Mouse (Mus musculus) forebrain, embryonic 15.5 days (tissue): ENCODE results near the gene Bcl7c. TPM values are rescaled to one million over a fixed set of nuclear protein-coding genes. Genes with fewer than 3 reads are reported as not detected.
"Not testable (repeated sequence)": the region's sequence is repeated elsewhere in the genome, so short reads cannot be mapped to it uniquely, and the experiment has no call there.

Experiments
- ATAC-seq: fragments of 200-750 bp; cut with Nextera tagmentation; replicated peaks from 2 replicates; pipeline ENCODE4 v1.8.0; 2017; ENCODE audit warnings: mild to moderate bottlenecking, moderate TSS enrichment, moderate library complexity
- H3K27ac ChIP-seq: fragments of 300-500 bp; sonication (generic); replicated peaks from 2 replicates; pipeline ENCODE4 v1.5.1; 2015; ENCODE audit warnings: mild to moderate bottlenecking, inconsistent platforms
- H3K27me3 ChIP-seq: fragments of 300-500 bp; sonication (generic); 2 replicates; pipeline ENCODE4 v1.6.1; 2015; ENCODE audit warnings: inconsistent platforms
- H3K36me3 ChIP-seq: fragments of 300-500 bp; sonication (generic); 2 replicates; pipeline ENCODE4 v1.6.1; 2015; ENCODE audit warnings: mild to moderate bottlenecking, inconsistent platforms
- H3K4me1 ChIP-seq: fragments of 300-500 bp; sonication (generic); 2 replicates; pipeline ENCODE4 v1.6.1; 2015; ENCODE audit warnings: inconsistent platforms
- H3K4me2 ChIP-seq: fragments of 300-500 bp; sonication (generic); replicated peaks from 2 replicates; pipeline ENCODE4 v1.6.1; 2015; ENCODE audit warnings: mild to moderate bottlenecking, inconsistent platforms
- H3K4me3 ChIP-seq: fragments of 300-500 bp; sonication (generic); 2 replicates; pipeline ENCODE4 v1.5.1; 2015; ENCODE audit warnings: mild to moderate bottlenecking, inconsistent platforms
- H3K9ac ChIP-seq: fragments of 300-500 bp; sonication (generic); replicated peaks from 2 replicates; pipeline ENCODE4 v1.6.1; 2015; ENCODE audit warnings: mild to moderate bottlenecking, inconsistent platforms
- H3K9me3 ChIP-seq: fragments of 300-500 bp; sonication (generic); 2 replicates; pipeline ENCODE4 v1.6.1; 2016; ENCODE audit warnings: inconsistent platforms
- WGBS: fragments of 180-500 bp; shearing (Covaris S2); methylation state at CpG from one replicate; pipeline ENCODE4 v1.1.7; 2015; ENCODE audit warnings: mixed read lengths; 5-methylcytosine and 5-hydroxymethylcytosine counted together
- polyA plus RNA-seq: library from polyadenylated mRNA; unstranded; fragments of >200 nt; fragmentation: Nextera tagmentation; extraction: Ambion mirVana; gene quantifications from 2 replicates; pipeline ENCODE4 v1.2.1, GENCODE M21; 2015

Gene Bcl7c
- polyA plus RNA-seq, 1 experiment from 2014 or later: 47.9 TPM

GRCm38 (mm10) chr7:127711456-127711855 is 2.7 kb upstream of the Bcl7c start:
- no peak overlapping the region for H3K27ac ChIP-seq
- H3K4me3 ChIP-seq: no peak overlapping the region
- no peaks in the 10 kb centered on the region for H3K27me3 ChIP-seq
- 0 out of 2 replicates have a peak, but pooled peaks cover under 1% of the 10 kb centered on the region for H3K36me3 ChIP-seq
- H3K9ac ChIP-seq: no peak overlapping the region
- H3K9me3 ChIP-seq: no peaks in the 10 kb centered on the region
- no peak overlapping the region for H3K4me2 ChIP-seq
- ATAC-seq: no peak
- H3K4me1 ChIP-seq: peaks cover 35% of the 10 kb centered on the region
- WGBS: 74% methylated on average over 3 of the region's 3 CpGs

- Histone ChIP-seq H3K9ac (no peak overlapping the region), H3K4me2 (no peak overlapping the region), H3K27ac (no peak overlapping the region), H3K27me3 (no peaks in the 10 kb centered on the region), H3K4me1 (peaks cover 35% of the 10 kb centered on the region), H3K9me3 (no peaks in the 10 kb centered on the region), H3K4me3 (no peak overlapping the region), H3K36me3 (0 out of 2 replicates have a peak, but pooled peaks cover 5% of the 10 kb centered on the region)
- WGBS: 86% methylated on average over 3 of the region's 3 CpGs
- ATAC-seq: no peak
These were observed 2.3 kb upstream of the Bcl7c start for GRCm38 (mm10) chr7:127711031-127711430.

DNA sequence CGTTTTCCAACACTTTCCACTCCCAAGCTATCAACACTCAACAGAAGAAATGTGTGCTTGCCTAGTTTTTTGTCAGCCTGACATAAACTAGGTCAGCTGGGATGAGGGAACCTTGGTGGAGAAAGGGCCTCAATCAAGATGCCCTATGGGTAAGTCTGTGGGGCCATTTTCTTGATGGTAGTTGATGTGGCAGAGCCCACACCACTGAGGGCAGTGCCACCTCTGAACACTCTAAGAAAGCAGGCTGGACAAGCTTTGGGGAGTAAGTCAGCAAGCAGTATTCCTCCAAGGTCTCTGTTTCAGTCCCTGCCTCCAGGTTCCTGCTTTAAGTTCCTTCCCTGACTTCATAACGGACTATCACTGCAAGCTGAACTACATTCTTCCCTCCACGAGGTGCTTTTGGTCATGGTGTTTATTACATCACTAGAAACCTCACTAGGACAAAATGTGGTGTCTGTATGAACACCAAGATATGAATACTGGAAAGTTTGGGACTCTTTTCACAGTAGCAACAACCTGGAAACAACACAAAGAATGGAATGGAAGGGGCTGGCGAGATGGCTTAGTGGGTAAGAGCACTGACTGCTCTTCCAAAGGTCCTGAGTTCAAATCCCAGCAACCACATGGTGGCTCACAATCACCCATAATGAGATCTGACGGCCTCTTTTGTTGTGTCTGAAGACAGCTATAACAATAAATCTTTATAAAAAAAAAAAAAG is 687 bp upstream of the Bcl7c start:
- Histone ChIP-seq H3K4me3 (peak overlapping the region; percentile 74), H3K27me3 (no peaks in the 10 kb centered on the region), H3K36me3 (0 out of 2 replicates have a peak, but pooled peaks cover 8% of the 10 kb centered on the region), H3K9ac (peak overlapping the region; percentile 90; the same call in 1 of the 2 replicates), H3K4me2 (peak overlapping the region; percentile 52), H3K4me1 (peaks cover 35% of the 10 kb centered on the region), H3K9me3 (no peaks in the 10 kb centered on the region), H3K27ac (peak overlapping the region; percentile 94)
- ATAC-seq: no peak
- 78% methylated on average over 5 of the region's 5 CpGs for WGBS

- H3K4me1 ChIP-seq: peaks cover 31% of the 10 kb centered on the region
- H3K4me2 ChIP-seq: peak overlapping the region; percentile 52
- peak overlapping the region; percentile 94 for H3K27ac ChIP-seq
- peaks cover 12% of the 10 kb centered on the region; the same call in 1 of the 2 replicates for H3K36me3 ChIP-seq
- 0% methylated on average over 5 of the region's 5 CpGs for whole genome bisulfite sequencing
- peak overlapping the region; percentile 74 for H3K4me3 ChIP-seq
- no peaks in the 10 kb centered on the region for H3K27me3 ChIP-seq
- peak; percentile 11; the same call in 1 of the 2 replicates for ATAC-seq
- H3K9ac ChIP-seq: peak overlapping the region; percentile 90
- H3K9me3 ChIP-seq: no peaks in the 10 kb centered on the region
These were observed 851 bp downstream of the Bcl7c start for GRCm38 (mm10) chr7:127707957-127708206.

- WGBS: 26% methylated on average over 22 of the region's 22 CpGs
These were observed 1.4 kb downstream of the Bcl7c start for GRCm38 (mm10) chr7:127707045-127707956.

GRCm38 (mm10) chr7:127705706-127706105 is 3.0 kb downstream of the Bcl7c start:
- Histone ChIP-seq H3K9ac (no peak overlapping the region), H3K9me3 (no peaks in the 10 kb centered on the region), H3K4me3 (no peak overlapping the region), H3K4me2 (no peak overlapping the region), H3K36me3 (peaks cover 12% of the 10 kb centered on the region; the same call in 1 of the 2 replicates), H3K4me1 (peaks cover 20% of the 10 kb centered on the region), H3K27ac (peak overlapping the region; percentile 23; the same call in 1 of the 2 replicates), H3K27me3 (no peaks in the 10 kb centered on the region)
- WGBS: 58% methylated on average over 4 of the region's 4 CpGs
- ATAC-seq: no peak

More at GRCm38 (mm10) chr7:127707045-127707956, 1.4 kb downstream of the Bcl7c start:
- Histone ChIP-seq H3K4me1 (peaks cover 25% of the 10 kb centered on the region), H3K4me3 (peak overlapping the region; percentile 74), H3K4me2 (peak overlapping the region; percentile 52), H3K36me3 (peaks cover 12% of the 10 kb centered on the region; the same call in 1 of the 2 replicates), H3K27me3 (no peaks in the 10 kb centered on the region), H3K9me3 (no peaks in the 10 kb centered on the region), H3K9ac (peak overlapping the region; percentile 90), H3K27ac (peak overlapping the region; percentile 94)
- ATAC-seq: no peak

DNA sequence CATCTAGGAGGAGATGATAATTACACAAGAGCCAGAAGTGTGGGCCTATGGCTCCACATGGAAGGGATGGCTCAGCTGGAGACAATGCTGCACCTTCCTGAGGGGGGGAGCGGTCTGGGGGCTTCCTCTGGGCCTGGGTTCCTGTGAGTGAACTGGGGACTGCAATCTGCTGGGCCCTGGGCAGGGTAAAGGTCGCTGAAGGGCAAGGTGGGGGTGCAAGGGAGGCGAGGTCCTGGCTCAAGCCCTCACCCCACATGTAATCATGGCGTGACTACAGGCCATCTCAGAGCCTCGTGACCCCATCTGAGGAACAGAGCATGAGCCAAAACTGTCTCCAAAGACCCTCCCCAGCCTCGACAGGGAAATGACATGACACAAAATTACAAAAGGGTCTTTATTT is 4.1 kb downstream of the Bcl7c start:
- Histone ChIP-seq H3K27me3 (no peaks in the 10 kb centered on the region), H3K9ac (no peak overlapping the region), H3K4me1 (peaks cover 20% of the 10 kb centered on the region), H3K4me2 (no peak overlapping the region), H3K9me3 (no peaks in the 10 kb centered on the region), H3K36me3 (peaks cover 15% of the 10 kb centered on the region), H3K27ac (no peak overlapping the region), H3K4me3 (no peak overlapping the region)
- ATAC-seq: no peak
- 83% methylated on average over 6 of the region's 6 CpGs for WGBS

GRCm38 (mm10) chr7:127703561-127704178 is 5.1 kb downstream of the Bcl7c start:
- H3K27me3 ChIP-seq: no peaks in the 10 kb centered on the region
- WGBS: 94% methylated on average over 8 of the region's 8 CpGs
- ATAC-seq: no peak
- no peak overlapping the region for H3K27ac ChIP-seq
- H3K4me2 ChIP-seq: no peak overlapping the region
- H3K4me1 ChIP-seq: peaks cover 13% of the 10 kb centered on the region
- H3K36me3 ChIP-seq: peaks cover 15% of the 10 kb centered on the region
- H3K9ac ChIP-seq: no peak overlapping the region
- no peak overlapping the region for H3K4me3 ChIP-seq
- no peaks in the 10 kb centered on the region for H3K9me3 ChIP-seq

GRCm38 (mm10) chr7:127700712-127701331 is 7.9 kb downstream of the Bcl7c start:
- 86% methylated on average over 3 of the region's 3 CpGs for WGBS
- Histone ChIP-seq H3K27ac (no peak overlapping the region), H3K4me2 (no peak overlapping the region), H3K36me3 (peaks cover 12% of the 10 kb centered on the region), H3K4me3 (no peak overlapping the region), H3K27me3 (no peaks in the 10 kb centered on the region), H3K9me3 (no peaks in the 10 kb centered on the region), H3K4me1 (no peaks in the 10 kb centered on the region), H3K9ac (no peak overlapping the region)
- no peak for ATAC-seq

DNA sequence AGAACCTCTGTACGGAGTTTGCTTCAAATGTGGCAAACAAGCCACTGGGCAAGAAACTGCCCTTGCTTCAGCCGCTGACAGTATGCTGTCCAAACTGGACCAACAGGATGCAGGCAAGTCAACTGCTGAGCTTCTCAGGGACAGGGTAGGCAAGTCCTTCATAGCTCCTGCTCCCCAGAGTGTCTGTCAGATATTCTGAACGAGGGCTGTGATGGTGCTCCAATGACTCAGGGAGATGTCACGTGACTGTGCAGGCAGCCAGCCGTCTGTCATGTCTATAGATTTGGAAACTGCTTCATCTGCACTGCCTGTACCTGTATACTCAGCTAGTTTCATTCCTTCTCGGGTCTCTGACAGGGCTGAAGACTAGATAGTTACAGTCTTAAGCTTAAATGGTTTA is 9.7 kb downstream of the Bcl7c start:
- no peaks in the 10 kb centered on the region for H3K9me3 ChIP-seq
- no peak for ATAC-seq
- peaks cover 10% of the 10 kb centered on the region for H3K36me3 ChIP-seq
- no peaks in the 10 kb centered on the region for H3K4me1 ChIP-seq
- no peak overlapping the region for H3K9ac ChIP-seq
- H3K27ac ChIP-seq: no peak overlapping the region
- H3K4me2 ChIP-seq: no peak overlapping the region
- 84% methylated on average over 6 of the region's 6 CpGs for WGBS
- H3K27me3 ChIP-seq: no peaks in the 10 kb centered on the region
- H3K4me3 ChIP-seq: no peak overlapping the region

- not testable (repeated sequence) for ATAC-seq, H3K4me1 ChIP-seq, H3K4me3 ChIP-seq, H3K4me2 ChIP-seq, H3K9me3 ChIP-seq, H3K27ac ChIP-seq, H3K36me3 ChIP-seq, H3K9ac ChIP-seq, H3K27me3 ChIP-seq
- 95% methylated on average over 7 of the region's 7 CpGs for WGBS
These were observed 15.0 kb downstream of the Bcl7c start for GRCm38 (mm10) chr7:127693730-127694129.
